Mouse (Mus musculus) gastrocnemius, postnatal 14 days (tissue): ENCODE measurements at regions not wholly inside any gene's neighbourhood (a gene's known extent, or its start where the extent isn't known, plus 50 kb on each side); places are given as distances from the start of the nearest gene placed in this dataset.

Experiments
- DNase-seq: peaks from one replicate; pipeline ENCODE4 v3.0.0; 2021; ENCODE audit warnings: mixed read lengths
- intact Hi-C: fragments of 180-260 bp; cut with DNase I; formaldehyde crosslinking; loops from one replicate; pipeline ENCODE4 v1.15.1; 2025; ENCODE audit warnings: low total_unique reads

GRCm38 (mm10) chr5:26338191-26338590, 80.7 kb downstream of the Gm7361 start:
- no peak for DNase-seq
- intact Hi-C loops = no loop called here

GRCm38 (mm10) chr5:26339266-26339665, 81.8 kb downstream of the Gm7361 start:
- intact Hi-C loops = no loop called here
- DNase-seq = no peak

DNA sequence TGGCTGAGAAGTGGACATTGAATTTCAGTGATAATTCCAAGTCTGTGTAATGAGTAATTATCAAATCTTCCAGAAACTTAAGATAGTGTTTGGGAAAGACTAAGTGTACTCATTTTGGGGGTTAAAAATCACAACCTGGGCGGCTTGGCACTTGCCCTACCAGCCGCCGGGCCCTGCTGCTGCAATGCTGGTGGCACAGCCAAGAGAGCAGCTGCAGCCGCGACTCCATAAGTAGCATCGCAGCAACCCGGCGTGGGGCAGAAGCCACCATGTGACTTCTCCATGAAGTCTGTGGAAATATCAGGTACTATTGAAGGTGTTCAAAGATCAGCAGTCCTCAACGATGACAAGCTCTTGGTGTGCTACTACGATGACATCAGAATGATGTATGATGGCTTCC, 97.7 kb downstream of the Gm7361 start:
- no peak for DNase-seq
- intact Hi-C loops = no loop called here

- no peak for DNase-seq
- intact Hi-C loops = no loop called here
Observed at GRCm38 (mm10) chr5:26359082-26359481, 101.6 kb downstream of the Gm7361 start.

GRCm38 (mm10) chr5:26374175-26374984, 116.9 kb downstream of the Gm7361 start:
- no peak for DNase-seq
- intact Hi-C loops = no loop called here

- intact Hi-C loops = no loop called here
- DNase-seq = no peak
Observed at GRCm38 (mm10) chr5:26407088-26407672, 149.7 kb downstream of the Gm7361 start.

DNA sequence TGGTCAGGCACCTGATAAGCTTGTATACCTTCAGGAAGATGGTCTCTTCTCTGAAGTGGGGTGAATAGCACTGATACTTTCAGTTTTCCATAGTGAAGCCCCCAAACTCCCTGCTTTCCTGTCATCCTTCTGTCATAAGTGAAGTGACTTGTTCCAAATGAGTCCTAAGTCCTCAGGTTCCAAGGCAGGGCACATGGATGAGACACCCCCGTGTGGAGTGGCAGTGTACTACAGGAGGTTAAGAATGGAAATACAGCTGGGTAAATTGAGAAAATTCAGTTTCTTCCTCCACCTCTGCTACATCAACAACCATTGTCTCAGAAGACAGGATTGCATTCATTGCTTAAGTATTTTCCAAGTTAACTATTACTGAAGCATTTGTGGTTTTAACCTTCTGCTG, 155.7 kb downstream of the Gm7361 start:
- intact Hi-C loops = no loop called here
- no peak for DNase-seq

- no peak for DNase-seq
- intact Hi-C loops = no loop called here
Observed at GRCm38 (mm10) chr5:26444331-26445200, 187.1 kb downstream of the Gm7361 start.

- intact Hi-C loops = no loop called here
- no peak for DNase-seq
Observed at GRCm38 (mm10) chr5:26451306-26451705, 193.8 kb downstream of the Gm7361 start.

GRCm38 (mm10) chr5:26457627-26458026, 200.1 kb downstream of the Gm7361 start:
- intact Hi-C loops = no loop called here
- no peak for DNase-seq

GRCm38 (mm10) chr5:26466666-26467065, 209.2 kb downstream of the Gm7361 start:
- no peak for DNase-seq
- intact Hi-C loops = no loop called here

GRCm38 (mm10) chr5:26485726-26486125, 228.2 kb downstream of the Gm7361 start:
- intact Hi-C loops = no loop called here
- DNase-seq = no peak

DNA sequence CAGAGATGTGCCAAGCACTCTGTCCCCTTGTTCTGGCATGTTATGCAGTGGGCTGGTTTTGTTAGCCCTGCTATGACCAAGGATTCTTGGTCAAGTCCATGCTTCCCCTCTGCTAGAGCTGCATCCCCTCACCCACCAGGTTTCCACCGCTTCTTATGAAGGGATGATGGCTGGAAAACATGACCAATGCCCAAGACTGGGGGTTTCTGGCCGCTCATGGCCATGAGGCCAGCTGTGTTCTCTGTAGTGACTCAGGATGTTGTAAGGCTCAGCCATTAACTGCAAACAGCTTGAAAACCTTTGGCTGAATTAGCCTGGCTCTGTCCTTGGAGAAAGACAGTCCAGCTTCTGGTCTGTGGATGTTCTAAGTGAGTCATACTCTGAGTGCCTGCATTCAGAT, 236.5 kb downstream of the Gm7361 start:
- intact Hi-C loops = no loop called here
- DNase-seq = no peak

DNA sequence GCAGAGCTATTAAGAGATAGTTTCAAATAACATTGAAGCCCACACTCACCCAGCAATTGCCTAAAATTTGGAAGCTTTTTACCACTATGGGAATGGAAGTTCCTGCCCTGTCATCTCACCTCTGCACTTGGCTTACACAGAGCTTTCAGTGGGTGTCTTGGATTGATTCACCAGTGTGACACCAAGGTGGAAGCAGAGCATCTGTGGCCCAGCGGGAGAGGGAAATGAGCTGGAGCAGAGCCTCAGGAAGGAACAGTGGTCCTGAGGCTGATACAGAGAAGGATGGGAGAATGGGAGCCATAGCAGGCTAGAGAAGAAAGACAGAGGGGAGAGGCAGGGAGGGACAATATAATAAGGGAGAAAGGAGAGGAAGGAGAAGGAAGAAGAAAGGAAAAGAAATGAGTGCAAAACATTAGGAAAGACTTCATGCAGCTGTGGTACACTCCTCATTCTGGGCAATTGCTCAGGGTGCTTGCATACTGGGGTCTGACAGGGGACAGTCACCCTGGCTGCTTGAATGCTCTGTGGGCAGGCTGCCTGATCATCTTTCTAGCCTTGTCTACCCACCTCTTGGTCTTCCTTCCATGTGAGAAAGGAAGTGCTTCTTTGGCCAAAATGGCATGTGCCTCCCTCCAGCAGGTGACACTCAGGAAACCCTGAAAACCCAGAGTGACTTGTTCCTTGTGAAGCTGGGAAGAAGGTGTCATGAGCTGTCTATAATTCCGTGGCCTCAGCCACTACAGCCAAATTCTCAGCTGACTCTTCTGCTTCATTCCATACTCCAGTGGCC, 240.3 kb downstream of the Gm7361 start:
- intact Hi-C loops = no loop called here
- DNase-seq = no peak

DNA sequence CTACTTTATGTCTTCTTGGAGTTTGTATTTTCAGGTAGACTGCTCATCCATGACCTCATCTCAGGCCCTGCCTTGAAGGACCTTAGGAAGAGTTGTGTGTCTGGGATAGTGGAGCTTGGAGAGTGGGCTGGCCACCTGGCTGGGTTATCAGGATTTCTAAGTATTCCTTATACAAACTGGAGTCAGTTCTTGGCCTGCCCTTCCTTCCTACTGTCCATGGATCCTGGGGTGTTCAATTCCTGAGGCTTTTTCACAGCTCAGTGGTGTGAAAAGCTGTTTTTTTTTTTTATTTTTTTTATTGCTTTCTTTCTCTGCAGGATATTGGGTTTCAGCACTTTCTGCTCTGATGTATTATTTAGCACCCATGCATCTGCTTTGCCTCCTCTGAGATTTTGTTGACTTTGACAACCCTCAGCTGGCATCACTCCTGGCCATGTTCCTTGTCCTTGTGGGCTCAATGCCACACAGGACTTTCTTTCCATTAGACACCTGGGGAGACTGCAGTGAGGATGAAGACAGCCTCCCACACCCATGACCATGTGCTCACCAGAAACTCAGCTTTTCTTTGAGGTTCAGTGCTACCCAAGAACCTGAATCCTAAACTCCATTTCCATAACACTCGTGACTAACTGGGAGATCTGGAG, 252.2 kb downstream of the Gm7361 start:
- DNase-seq = no peak
- intact Hi-C loops = no loop called here

GRCm38 (mm10) chr5:26513039-26513955, 255.8 kb downstream of the Gm7361 start:
- intact Hi-C loops = no loop called here
- peak; percentile 9 for DNase-seq

- DNase-seq = peak; percentile 26
- intact Hi-C loops = no loop called here
Observed at GRCm38 (mm10) chr5:26535556-26535955, 278.1 kb downstream of the Gm7361 start.

DNA sequence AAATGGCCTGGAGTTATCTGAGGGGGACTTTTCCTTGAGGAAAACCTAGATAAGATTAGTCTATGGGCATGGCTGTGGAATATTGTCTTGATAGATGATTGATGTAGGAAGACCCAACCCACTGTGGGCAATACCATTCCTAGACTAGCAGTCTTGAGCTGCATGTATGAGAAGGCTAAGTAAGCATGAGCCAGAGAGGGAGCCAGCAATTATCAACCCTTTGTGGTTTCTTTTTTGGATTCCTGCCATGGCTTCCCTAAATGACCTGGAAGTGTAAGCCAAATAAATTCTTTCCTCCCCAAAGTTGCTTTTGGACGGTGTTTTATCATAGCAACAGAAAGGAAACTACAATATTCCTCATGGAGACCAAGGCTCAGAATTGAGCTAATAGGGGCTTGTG, 253.7 kb upstream of the Dpp6 start:
- intact Hi-C loops = no loop called here
- no peak for DNase-seq
